Mouse (Mus musculus): ENCODE measurements around the gene Zscan12. TPM values are rescaled to one million over a fixed set of nuclear protein-coding genes. Genes with fewer than 3 reads are reported as not detected.

The Zscan12 gene
- total RNA-seq, 1 experiment from 2014 or later = 13.3 TPM

- peak; percentile 85 for DNase-seq
These were observed 39.7 kb downstream of the Zscan12 start, which contains the start of gene Zkscan3 for GRCm38 (mm10) chr13:21402287-21402846. Gene Zkscan3, minus strand, starts transcription at chr13:21402755.

- DNase-seq = no peak
These were observed 40.2 kb downstream of the Zscan12 start for GRCm38 (mm10) chr13:21402848-21403247.

- DNase-seq = no peak
These were observed 44.7 kb downstream of the Zscan12 start for GRCm38 (mm10) chr13:21407341-21407740.

DNA sequence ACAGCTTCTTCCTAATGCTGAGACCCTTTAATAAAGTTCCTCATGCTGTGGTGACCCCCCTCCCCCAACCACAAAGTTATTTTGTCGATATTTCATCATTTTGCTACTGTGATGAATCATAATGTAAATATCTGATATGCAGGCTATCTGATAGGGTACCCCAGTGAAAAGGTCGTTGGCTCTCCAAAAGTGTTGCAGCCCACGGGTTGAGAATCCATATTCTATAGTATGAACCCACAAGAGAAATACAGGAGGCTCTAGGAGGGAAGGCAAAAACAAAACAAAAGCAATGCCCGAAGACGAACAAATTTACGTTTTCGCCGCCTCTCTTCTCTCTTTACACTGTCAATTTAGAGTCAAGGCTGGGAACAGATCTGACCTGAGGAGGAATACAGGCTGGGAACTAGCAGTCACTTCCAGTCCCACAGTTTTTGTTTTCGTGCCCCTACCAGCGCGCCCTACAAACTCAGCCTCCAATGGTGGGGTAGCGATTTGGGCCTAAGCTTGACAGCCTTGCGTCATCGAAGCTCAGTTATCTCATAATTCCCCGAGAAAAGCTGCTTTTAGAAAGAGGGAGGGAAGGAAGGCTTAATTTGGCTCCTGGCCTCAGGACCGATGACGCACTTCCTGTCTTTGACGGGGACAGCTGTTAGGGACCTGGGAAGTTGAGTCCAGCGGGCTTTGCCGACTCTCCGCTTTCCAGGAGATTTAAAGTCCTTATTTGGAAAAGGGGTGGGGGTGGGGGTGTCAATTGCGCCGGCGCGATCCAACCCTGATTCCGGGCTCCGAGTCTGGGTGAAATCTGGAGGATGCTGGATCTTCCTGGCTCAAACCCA is 45.6 kb downstream of the Zscan12 start:
- DNase-seq = peak; percentile 75

DNA sequence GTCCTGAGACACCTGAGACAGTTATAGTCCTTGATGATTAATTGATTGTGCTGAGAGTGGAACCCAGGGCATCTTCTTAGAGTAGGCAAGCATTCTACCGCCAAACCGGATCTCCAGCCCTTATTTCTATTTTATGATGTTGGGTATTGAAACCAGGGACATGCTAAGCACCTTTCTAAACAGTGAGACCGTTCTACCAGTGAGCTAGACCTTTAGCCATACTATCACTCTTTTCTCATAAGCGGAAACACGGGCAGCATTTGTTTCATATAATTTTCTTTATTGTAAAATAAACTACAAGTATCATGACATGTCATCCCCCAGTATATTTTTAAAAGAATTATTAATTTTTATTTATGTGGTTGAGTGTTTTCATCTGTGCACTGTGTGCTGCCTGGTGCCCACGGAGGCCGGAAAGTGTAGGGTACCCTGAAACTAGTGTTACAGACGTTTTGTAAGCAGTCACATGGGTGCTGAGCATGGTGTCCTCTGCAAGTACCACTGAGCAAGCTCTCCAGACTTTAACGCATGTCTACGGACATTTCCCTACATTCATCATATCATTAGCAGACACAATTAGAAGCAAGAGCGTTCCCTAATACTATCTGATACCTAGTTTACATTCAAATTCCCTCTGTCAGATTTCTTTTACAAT is 46.3 kb downstream of the Zscan12 start:
- DNase-seq = no peak

- DNase-seq = no peak
These were observed 51.9 kb downstream of the Zscan12 start for GRCm38 (mm10) chr13:21414231-21415212.

DNA sequence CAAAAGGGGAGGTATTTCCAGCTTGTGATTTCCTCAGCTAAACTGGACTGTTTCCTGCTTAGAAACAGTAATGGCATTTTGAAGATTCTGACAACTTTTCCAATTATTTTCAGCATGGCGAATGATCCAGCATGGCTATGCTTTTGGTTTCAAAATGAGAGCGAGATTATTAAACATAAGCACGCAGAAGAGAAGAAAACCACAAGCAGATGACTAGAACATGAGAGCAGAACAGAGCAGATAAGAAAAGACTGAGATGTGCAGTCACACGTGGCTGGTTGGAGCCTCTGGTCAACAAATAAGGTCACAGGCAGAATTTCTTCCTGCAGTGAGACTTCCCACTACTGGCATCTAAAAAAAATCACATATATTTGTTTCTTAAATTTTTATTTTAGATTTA is 52.6 kb downstream of the Zscan12 start:
- no peak for DNase-seq

- no peak for DNase-seq
These were observed 53.1 kb downstream of the Zscan12 start for GRCm38 (mm10) chr13:21415750-21416149.

DNA sequence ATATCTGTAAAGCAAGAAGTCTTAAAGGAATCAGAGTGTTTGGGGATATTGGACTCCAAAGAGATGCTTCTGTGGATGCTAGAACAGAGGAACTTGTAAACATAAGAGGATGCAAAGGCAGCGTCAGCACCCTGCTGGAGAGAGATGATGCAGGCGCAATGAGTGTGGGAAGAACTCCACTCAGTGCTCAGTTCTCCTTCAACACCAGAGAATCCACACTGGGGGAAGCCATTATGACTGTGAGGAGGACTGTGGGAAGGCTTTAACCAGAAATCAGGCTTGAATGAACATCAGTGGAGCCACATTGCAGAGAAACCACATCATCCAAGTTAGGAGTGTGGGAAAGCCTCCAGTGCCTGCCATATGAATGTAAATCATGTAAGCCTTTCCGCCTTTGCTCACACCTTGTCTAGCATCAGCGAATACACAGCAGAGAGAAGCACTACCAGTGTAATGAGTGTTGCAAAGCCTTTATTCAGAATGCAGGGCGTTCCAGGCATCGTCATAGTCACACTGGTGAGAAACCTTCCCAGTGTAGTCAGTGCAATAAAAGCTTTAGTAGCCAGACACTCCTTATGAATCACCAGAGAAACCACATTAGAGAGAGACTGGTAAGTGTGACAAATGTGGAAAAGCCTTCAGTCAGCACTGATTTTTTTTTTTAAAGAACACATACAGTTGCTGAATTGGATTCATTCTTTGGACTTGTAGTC is 54.8 kb downstream of the Zscan12 start:
- DNase-seq = no peak

- no peak for DNase-seq
These were observed 56.2 kb downstream of the Zscan12 start for GRCm38 (mm10) chr13:21418865-21419264.

Small RNA genes lying within 50 kb of the gene (microRNA-seq; reads per million reads assigned to microRNA genes)
- gene Mir6942 = 0 to 0.34 reads per million in 2 experiments

Other genes with a start within 250 kb of the Zscan12 start
- not detected in 2 replicates for gene Olfr263, start 233.2 kb upstream of the Zscan12 start, total RNA-seq (2021)
- gene Olfr1368, start 217.0 kb upstream of the Zscan12 start, total RNA-seq (2021) = not detected in 2 replicates
- gene Trim27, start 183.4 kb upstream of the Zscan12 start, total RNA-seq (2021) = 49.2 and 59.6 TPM in 2 replicates
- gene Gpx5, start 70.1 kb upstream of the Zscan12 start, total RNA-seq (2021) = not detected in 2 replicates
- gene Gpx6, start 50.7 kb upstream of the Zscan12 start, total RNA-seq (2021) = not detected in 2 replicates
- not detected in 2 replicates for gene Olfr1367, start 15.9 kb upstream of the Zscan12 start, total RNA-seq (2021)
- 79.0 and 81.0 TPM in 2 replicates for gene Zkscan3, start 39.9 kb downstream of the Zscan12 start, total RNA-seq (2021)
- 0.48 and 1.1 TPM in 2 replicates for gene Pgbd1, start 78.2 kb downstream of the Zscan12 start, total RNA-seq (2021)
- 43.4 and 44.2 TPM in 2 replicates for gene Zscan26, start 90.9 kb downstream of the Zscan12 start, total RNA-seq (2021)
- 1.7 and 2.1 TPM in 2 replicates for gene Nkapl, start 105.7 kb downstream of the Zscan12 start, total RNA-seq (2021)
- 2.7 and 4.8 TPM in 2 replicates for gene Zkscan4, start 116.1 kb downstream of the Zscan12 start, total RNA-seq (2021)
- not detected in 2 replicates for gene Gm10065, start 116.6 kb downstream of the Zscan12 start, total RNA-seq (2021)
- gene AK157302, start 132.4 kb downstream of the Zscan12 start, total RNA-seq (2021) = 10.1 and 11.3 TPM in 2 replicates
- 88.1 and 113 TPM in 2 replicates for gene Gm11273, start 138.6 kb downstream of the Zscan12 start, total RNA-seq (2021)
- 19.8 and 28.4 TPM in 2 replicates for gene Zkscan8, start 168.3 kb downstream of the Zscan12 start, total RNA-seq (2021)
- not detected in 2 replicates for gene Olfr1366, start 180.0 kb downstream of the Zscan12 start, total RNA-seq (2021)
- gene Olfr1535, start 197.1 kb downstream of the Zscan12 start, total RNA-seq (2021) = not detected in 2 replicates
- not detected in 2 replicates for gene Olfr1364, start 218.9 kb downstream of the Zscan12 start, total RNA-seq (2021)

All from adrenal gland, postnatal 25 days (tissue).